Mouse (Mus musculus) megakaryocyte, adult 5-6 weeks (primary cell): Measurements from ENCODE around the gene Kcng4. TPM values are rescaled to one million over a fixed set of nuclear protein-coding genes. Genes with fewer than 3 reads are reported as not detected.

Experiments used
- ATAC-seq: 2 replicates; pipeline ENCODE4 v1.8.0; 2016; ENCODE audit warnings: mild to moderate bottlenecking, inconsistent platforms; ENCODE audit not compliant: poor library complexity, severe bottlenecking
- total RNA-seq, 2 experiments: library from RNA; stranded (forward) in 1 of 2; stranded (reverse) in 1 of 2; fragments of 153-499, 151-499 nt in 1 of 2; fragments of 221-1000, 200-1000 nt in 1 of 2; gene quantifications; 2 replicates each; pipeline versions ENCODE4 v1.2.3 to v1.2.4; 2015 to 2017

Kcng4 gene
- total RNA-seq, 2 experiments from 2014 or later: not detected

DNA sequence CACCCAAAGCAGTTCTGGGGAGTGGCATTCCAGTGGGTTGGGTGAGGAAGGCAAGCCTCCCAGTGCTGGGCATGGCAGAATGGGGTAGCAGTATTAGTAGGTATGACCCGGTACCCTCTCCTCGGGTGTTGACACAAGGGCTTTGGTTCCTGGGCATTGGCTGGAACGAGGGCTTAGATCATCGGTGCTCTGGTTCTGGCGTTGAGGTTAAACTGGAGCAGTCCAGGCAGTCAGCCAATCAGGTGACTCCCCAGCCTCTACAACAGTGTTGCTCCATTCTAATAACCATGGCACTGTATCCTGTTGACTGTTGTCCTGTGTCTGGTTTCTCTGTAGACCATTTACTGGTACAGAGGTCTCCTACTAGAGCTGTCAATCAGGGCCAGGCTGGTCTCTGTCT lies 17.9 kb downstream of the Kcng4 start:
- ATAC-seq: no peak

- no peak for ATAC-seq
These were observed 18.7 kb downstream of the Kcng4 start for GRCm38 (mm10) chr8:119616811-119617210.

DNA sequence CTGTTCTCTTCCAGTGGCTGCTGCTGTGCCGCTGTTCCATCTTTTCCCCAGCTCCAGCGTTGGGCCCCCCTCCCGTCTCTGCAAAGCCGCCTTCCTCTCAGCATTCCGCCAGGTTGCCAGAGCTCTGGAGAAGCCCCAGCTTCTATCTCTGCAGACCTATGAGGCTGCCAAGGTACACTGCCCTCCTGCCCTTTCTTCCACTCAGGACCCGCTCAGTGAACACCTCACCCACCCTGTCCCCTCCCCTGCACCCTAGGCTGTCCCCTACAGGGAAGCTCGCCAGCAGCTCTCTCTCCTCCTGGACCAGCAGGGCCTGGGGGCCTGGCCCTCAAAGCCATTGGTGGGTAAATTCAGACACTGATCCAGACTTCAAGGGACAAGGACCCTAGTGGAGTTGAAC lies 19.1 kb downstream of the Kcng4 start:
- no peak for ATAC-seq

- no peak for ATAC-seq
These were observed 20.4 kb downstream of the Kcng4 start for GRCm38 (mm10) chr8:119615096-119615495.

GRCm38 (mm10) chr8:119612471-119612870 lies 23.0 kb downstream of the Kcng4 start, which contains the start of gene Adad2:
Adad2 (plus strand) TSS chr8:119612747.
- ATAC-seq: no peak

DNA sequence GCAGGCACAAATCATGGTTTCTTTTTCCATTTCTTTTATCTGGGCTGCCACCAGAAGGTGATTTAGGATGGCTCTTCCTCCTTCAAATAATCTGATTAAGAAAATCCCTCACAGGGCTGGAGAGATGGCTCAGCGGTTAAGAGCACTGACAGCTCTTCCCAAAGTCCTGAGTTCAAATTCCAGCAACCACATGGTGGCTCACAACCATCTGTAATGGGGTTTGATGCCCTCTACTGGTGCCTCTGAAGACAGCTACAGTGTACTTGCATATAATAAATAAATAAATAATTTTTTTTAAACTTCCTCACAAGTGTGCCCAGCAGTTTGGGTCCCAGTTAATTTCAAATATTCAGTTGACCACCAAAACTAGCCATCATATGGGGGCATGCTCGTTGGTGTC lies 29.3 kb downstream of the Kcng4 start:
- ATAC-seq: no peak

DNA sequence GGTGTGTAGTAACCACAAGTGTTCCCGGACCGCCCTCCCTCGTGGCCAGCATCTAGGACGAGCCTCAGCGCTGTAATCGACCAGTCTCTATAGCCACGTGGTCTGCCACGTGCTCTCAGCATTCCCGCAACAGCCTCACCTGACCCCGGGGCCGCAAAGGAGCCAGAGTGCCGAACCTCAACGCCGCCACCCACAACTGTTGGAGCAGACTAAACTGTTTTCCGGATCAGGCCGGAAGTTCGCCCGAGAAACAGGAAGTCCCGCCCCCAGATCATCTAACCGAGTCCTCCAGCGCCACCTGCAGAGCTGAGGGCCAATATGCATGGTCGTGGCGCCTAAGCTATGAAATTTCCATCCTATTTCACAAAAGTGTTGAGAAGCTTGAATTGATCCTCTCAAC lies 30.5 kb downstream of the Kcng4 start, which contains the start of gene Taf1c:
Taf1c (minus strand) TSS at position 227 of the 400 bp plus-strand sequence.
- ATAC-seq: peak; percentile 99

- ATAC-seq: peak; percentile 30
These were observed 31.1 kb downstream of the Kcng4 start for GRCm38 (mm10) chr8:119604398-119604803.

DNA sequence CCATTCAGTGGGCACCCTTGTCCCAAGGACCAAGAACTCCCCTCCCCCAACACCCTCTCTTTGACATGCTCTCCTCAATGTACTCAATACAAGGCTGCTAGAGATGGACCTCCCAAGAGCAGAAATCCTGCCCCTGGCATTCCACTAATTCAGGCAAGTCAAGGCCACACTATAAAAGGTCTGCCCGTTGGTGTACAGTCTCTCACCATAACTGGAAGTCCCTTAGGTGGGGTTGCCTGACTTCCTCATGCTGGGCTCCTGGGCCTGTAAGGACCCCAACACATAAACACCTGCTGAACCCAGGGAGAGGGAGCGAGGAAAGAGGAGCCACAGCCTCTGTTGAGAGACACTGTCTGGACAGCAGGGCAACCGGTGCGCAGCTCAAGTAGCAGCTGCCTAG lies 31.7 kb downstream of the Kcng4 start:
- ATAC-seq: no peak

- ATAC-seq: no peak
These were observed 44.0 kb downstream of the Kcng4 start for GRCm38 (mm10) chr8:119591456-119591855.

- ATAC-seq: no peak
These were observed 45.1 kb downstream of the Kcng4 start for GRCm38 (mm10) chr8:119590348-119590747.

- ATAC-seq: no peak
These were observed 46.6 kb downstream of the Kcng4 start for GRCm38 (mm10) chr8:119588844-119589243.

- no peak for ATAC-seq
These were observed 47.2 kb downstream of the Kcng4 start for GRCm38 (mm10) chr8:119588321-119588720.

- ATAC-seq: peak; percentile 87
These were observed 49.6 kb downstream of the Kcng4 start for GRCm38 (mm10) chr8:119585901-119586300.

DNA sequence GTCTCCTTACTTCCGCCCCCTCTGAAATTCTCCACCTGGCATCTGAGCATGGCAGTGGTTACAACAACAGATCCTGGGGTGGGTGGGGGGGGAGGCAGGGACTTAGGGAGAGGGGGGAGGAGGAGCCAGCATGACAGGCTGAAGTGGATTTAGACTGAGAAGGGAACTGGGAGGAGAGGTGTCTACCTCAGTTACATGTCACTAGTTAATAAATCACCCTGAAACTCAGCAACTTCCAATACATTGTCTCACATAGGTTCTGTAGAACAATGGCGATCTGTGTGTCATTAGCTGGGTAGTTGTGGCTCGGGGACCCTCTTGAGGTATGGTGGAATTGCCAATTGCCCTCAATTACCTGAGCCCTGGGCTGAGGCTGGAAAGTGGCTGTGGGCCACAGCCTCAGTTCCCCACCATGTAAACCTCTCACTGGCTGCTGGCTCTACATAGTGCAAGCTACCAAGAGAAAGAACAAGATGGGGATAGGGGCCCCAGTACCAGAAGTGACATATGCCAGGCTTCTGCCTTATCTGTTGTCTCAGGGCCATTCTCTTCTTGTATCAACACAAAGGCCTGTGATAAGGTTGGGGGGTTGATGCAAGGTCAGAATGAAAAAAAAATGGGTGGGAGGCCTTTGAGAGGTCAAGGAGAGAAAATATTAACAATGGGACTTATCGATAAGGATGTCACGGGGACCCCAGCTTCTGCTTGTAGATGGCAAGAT lies 54.9 kb downstream of the Kcng4 start:
- ATAC-seq: no peak

GRCm38 (mm10) chr8:119579096-119579495 lies 56.4 kb downstream of the Kcng4 start:
- ATAC-seq: no peak

DNA sequence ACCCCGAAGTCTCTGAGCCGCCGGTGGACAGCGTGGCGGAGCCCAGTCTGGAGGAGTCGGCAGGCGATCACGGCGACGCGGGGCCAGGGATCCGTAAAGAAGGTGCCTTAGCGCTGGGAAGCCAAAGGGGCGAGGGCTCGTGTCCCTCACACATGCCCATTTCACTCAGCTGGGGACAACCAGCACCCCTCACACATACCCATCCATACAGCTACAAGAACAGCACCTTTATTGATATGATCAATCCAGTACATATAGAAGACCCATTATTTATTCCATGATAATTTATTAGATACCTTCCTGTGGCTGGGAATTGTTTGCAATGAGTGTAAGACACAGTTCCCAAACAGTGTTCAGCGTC lies 60.1 kb downstream of the Kcng4 start:
- no peak for ATAC-seq

DNA sequence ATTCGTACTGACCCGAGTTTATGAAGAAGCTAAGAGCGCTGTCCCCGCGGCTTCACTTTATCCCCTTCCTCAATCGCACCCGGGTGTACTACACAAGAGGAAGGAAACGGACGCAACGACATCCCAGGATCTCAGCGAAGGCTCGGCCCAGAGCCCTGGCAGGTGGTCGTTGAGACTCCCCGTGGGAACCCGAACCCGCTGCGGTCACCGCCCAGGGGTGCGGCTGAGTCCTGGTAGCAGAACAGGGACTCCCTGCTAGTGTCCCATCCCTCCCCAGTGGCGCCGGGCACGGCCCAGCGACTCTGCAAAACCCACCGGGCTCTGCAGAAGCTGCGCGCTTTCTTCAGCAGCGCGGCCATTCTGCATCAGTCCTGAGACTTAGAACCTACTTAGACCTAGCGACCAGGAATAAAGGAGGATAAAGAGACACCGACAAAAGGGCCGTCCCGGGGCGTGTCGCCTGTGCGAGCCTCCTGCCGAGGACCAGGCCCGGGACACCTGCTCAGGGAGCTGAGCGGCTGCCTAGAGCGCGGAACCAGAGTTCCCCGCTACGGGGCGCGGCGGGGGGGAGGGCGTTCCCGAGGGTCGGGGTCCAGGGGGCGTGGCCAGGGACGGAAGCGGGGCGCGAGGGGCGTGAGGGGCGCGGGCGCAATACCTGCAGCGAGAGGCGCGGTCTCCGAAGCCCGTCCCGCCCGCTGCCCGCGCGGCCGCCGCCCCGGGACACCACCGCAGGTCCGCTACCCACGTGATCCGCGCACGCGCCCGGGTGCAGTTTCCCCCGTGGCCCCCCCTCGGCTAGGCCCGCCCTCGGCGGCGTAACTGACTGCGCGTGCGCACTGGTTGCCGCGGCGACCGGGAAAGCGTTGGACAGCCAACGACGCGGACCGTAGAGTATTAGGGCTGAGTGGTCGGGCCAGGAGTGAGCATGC lies 60.8 kb downstream of the Kcng4 start, which contains the start of the genes Hsdl1 and Dnaaf1:
Hsdl1 (minus strand) TSS at position 747 of the 929 bp plus-strand sequence.
Dnaaf1 (plus strand) TSS at position 799 of the 929 bp plus-strand sequence.
- ATAC-seq: peak; percentile 85
